Mouse (Mus musculus) gastrocnemius, postnatal 14 days (tissue): Measurements from ENCODE around the gene Ccdc33. TPM values are rescaled to one million over a fixed set of nuclear protein-coding genes. Genes with fewer than 3 reads are reported as not detected.

Source experiments
- DNase-seq: peaks from one replicate; pipeline ENCODE4 v3.0.0; 2021; ENCODE audit warnings: mixed read lengths
- intact Hi-C: fragments of 180-260 bp; cut with DNase I; formaldehyde crosslinking; loops from one replicate; pipeline ENCODE4 v1.15.1; 2025; ENCODE audit warnings: low total_unique reads
- total RNA-seq, 2 experiments: library from RNA; stranded (reverse); gene quantifications; 2 replicates each; pipeline ENCODE4 v1.2.3; 2021

Gene Ccdc33
- total RNA-seq, 2 experiments from 2014 or later: not detected

- intact Hi-C loops: no loop called here
- peak; percentile 64 for DNase-seq
These were observed 57.7 kb downstream of the Ccdc33 start for GRCm38 (mm10) chr9:58060677-58061667.

- intact Hi-C loops: no loop called here
- DNase-seq: no peak
These were observed 58.7 kb downstream of the Ccdc33 start for GRCm38 (mm10) chr9:58059920-58060319.

- no peak for DNase-seq
- intact Hi-C loops: no loop called here
These were observed 63.0 kb downstream of the Ccdc33 start for GRCm38 (mm10) chr9:58055666-58056065.

- DNase-seq: no peak
- intact Hi-C loops: no loop called here
These were observed 64.6 kb downstream of the Ccdc33 start for GRCm38 (mm10) chr9:58054032-58054431.

- intact Hi-C loops: no loop called here
These were observed 65.1 kb downstream of the Ccdc33 start for GRCm38 (mm10) chr9:58053544-58053943.

GRCm38 (mm10) chr9:58053102-58053501, 65.5 kb downstream of the Ccdc33 start:
- no peak for DNase-seq
- intact Hi-C loops: no loop called here

More at GRCm38 (mm10) chr9:58053544-58053943, 65.1 kb downstream of the Ccdc33 start:
- no peak for DNase-seq

- intact Hi-C loops: no loop called here
- no peak for DNase-seq
These were observed 66.7 kb downstream of the Ccdc33 start for GRCm38 (mm10) chr9:58051937-58052336.

- intact Hi-C loops: no loop called here
- DNase-seq: no peak
These were observed 68.8 kb downstream of the Ccdc33 start for GRCm38 (mm10) chr9:58049861-58050260.

- DNase-seq: no peak
- intact Hi-C loops: no loop called here
These were observed 69.4 kb downstream of the Ccdc33 start for GRCm38 (mm10) chr9:58049186-58049585.

- intact Hi-C loops: no loop called here
- DNase-seq: no peak
These were observed 70.0 kb downstream of the Ccdc33 start for GRCm38 (mm10) chr9:58048621-58049020.

GRCm38 (mm10) chr9:58047061-58047460, 71.6 kb downstream of the Ccdc33 start:
- intact Hi-C loops: no loop called here
- no peak for DNase-seq

- intact Hi-C loops: no loop called here
- no peak for DNase-seq
These were observed 73.0 kb downstream of the Ccdc33 start for GRCm38 (mm10) chr9:58045646-58046045.

GRCm38 (mm10) chr9:58044828-58045227, 73.8 kb downstream of the Ccdc33 start:
- no peak for DNase-seq

GRCm38 (mm10) chr9:58043496-58044017, 75.1 kb downstream of the Ccdc33 start:
- intact Hi-C loops: no loop called here
- DNase-seq: peak; percentile 86

More at GRCm38 (mm10) chr9:58044828-58045227, 73.8 kb downstream of the Ccdc33 start:
- intact Hi-C loops: no loop called here

- intact Hi-C loops: no loop called here
- DNase-seq: peak; percentile 60
These were observed 76.2 kb downstream of the Ccdc33 start for GRCm38 (mm10) chr9:58042391-58042790.

GRCm38 (mm10) chr9:58040977-58041376, 77.6 kb downstream of the Ccdc33 start:
- intact Hi-C loops: no loop called here
- DNase-seq: no peak

GRCm38 (mm10) chr9:58038500-58039168, 80.0 kb downstream of the Ccdc33 start:
- intact Hi-C loops: loop anchor here (5.0 kb wide), 1 partner anchor 164 kb away; the partner anchor contains the start of genes Islr and Islr2
- DNase-seq: peak; percentile 78

- intact Hi-C loops: loop anchor here (5.0 kb wide), 1 partner anchor 165 kb away; the partner anchor contains the start of genes Islr and Islr2
- DNase-seq: no peak
These were observed 81.7 kb downstream of the Ccdc33 start for GRCm38 (mm10) chr9:58036961-58037360.

GRCm38 (mm10) chr9:58035951-58036698, 82.5 kb downstream of the Ccdc33 start:
- no peak for DNase-seq

More at GRCm38 (mm10) chr9:58035951-58036698, 82.5 kb downstream of the Ccdc33 start:
- intact Hi-C loops: loop anchor here (5.0 kb wide), 1 partner anchor 166 kb away; the partner anchor contains the start of genes Islr and Islr2
